Mouse (Mus musculus) kidney, adult 2 months (tissue): ENCODE results near the gene Atf1.

Experiments
- CTCF ChIP-seq: fragments of 200-500 bp; conservative IDR thresholded peaks from 2 replicates; pipeline ENCODE4 v1.5.1; 2011; ENCODE audit warnings: low read depth, mild to moderate bottlenecking, control low read depth, low read length, moderate library complexity, mixed read lengths; ENCODE audit not compliant: insufficient read depth, insufficient read length
- POLR2A ChIP-seq: fragments of 200-500 bp; IDR thresholded peaks from one replicate; pipeline ENCODE4 v1.6.1; 2011; ENCODE audit warnings: low read depth, low read length, control low read depth

GRCm38 (mm10) chr15:100199790-100200189 is 27.8 kb upstream of the Atf1 start:
- TF ChIP-seq POLR2A (no peak), CTCF (no peak)
